Mouse (Mus musculus) embryonic stem cell, embryonic (primary cell): ENCODE data around the gene Nxph4.

Source experiments
- CTCF ChIA-PET, 4 experiments: fragments of 300-600 bp in 2 of 4; fragments of 350-600 bp in 2 of 4; sonication (Branson Sonifier 250); formaldehyde crosslinking; loops; one replicate each; lab custom pipeline; 2022; ENCODE audit warnings: inconsistent platforms in 2 of 4; lab: Charles Lee
- POLR2A ChIA-PET, 4 experiments: fragments of 300-600 bp in 2 of 4; fragments of 350-600 bp in 2 of 4; sonication (Branson Sonifier 250); formaldehyde crosslinking; loops; one replicate each; lab custom pipeline; 2022; ENCODE audit warnings: antibody characterized with exemption in 4 of 4, inconsistent platforms in 1 of 4; lab: Charles Lee

Nxph4 gene

DNA sequence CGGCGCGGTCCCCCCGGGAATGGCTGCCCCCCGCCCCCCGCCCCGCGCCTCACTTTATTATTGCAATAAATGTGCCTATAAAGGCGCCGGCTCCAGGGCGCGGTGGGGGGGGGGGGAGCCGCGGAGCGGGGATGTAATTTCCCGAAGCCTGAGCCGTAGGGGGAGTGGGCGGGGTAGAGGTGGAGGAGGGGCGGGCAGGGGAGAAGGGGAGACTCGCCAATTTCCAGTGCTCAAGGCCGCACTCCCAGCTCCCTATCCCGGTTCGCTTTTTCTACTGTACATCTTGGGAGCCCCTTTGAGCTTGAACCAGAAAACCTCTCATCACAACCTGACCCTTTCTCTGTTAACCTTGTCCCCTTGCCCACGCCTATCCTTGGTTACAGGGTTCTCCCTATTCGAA lies 3.4 kb downstream of the Nxph4 start:
- ChIA-PET POLR2A (interaction anchor here (0.6 to 21.5 kb wide), 12 partner anchors 8 to 275 kb away, joined by 3 to 470 read pairs (median 4); partner anchors contain the start of genes Shmt2 (in 3 of the 4) and Ndufa4l2 (in 1 of the 4)), CTCF (interaction anchor here in 3 of 4 experiments (0.6 to 21.9 kb wide), 7 partner anchors 17 to 513 kb away, joined by 6 to 811 read pairs (median 8); partner anchors contain the start of genes Ndufa4l2 (in 2 of the 3) and Shmt2 (in 1 of the 3))

DNA sequence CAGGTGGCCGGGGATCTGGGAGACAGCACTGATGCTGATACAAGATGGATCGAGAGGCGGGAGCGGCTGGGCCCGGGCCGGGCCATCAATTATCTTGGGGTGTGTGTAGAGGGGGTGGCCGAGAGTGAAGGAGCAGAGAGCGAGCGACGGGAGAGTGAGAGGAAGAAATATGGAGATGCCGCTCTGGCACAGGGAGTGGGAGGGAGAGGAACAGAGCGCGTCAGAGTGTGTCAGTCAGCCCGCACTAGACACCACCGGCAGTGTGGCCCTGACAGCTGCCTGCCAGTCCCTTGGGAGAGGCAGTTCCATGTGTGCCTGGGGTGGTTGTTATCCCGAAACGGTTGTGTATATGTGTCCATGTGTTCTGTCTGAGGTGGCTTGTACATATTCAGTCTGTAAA lies 6.9 kb downstream of the Nxph4 start:
- POLR2A ChIA-PET: interaction anchor here (0.6 to 21.5 kb wide), 12 partner anchors 9 to 139 kb away, joined by 3 to 470 read pairs (median 6); partner anchors contain the start of genes Ndufa4l2 (in 2 of the 4), Nemp1 (in 1 of the 4) and Shmt2 (in 1 of the 4)
- CTCF ChIA-PET: interaction anchor here (0.6 to 21.9 kb wide), 22 partner anchors 9 to 817 kb away, joined by 3 to 811 read pairs (median 4); partner anchors contain the start of genes Ndufa4l2 (in 2 of the 4), Lrp1 (in 1 of the 4) and Shmt2 (in 1 of the 4)

GRCm38 (mm10) chr10:127526681-127527080 lies 7.7 kb downstream of the Nxph4 start:
- ChIA-PET POLR2A (interaction anchor here (0.6 to 21.5 kb wide), 13 partner anchors 9 to 204 kb away, joined by 3 to 470 read pairs (median 4); partner anchors contain the start of genes Ndufa4l2 (in 2 of the 4), Nemp1 (in 1 of the 4) and Shmt2 (in 1 of the 4)), CTCF (interaction anchor here (0.6 to 21.9 kb wide), 24 partner anchors 10 to 818 kb away, joined by 3 to 811 read pairs (median 4); partner anchors contain the start of genes Ndufa4l2 (in 2 of the 4), Lrp1 (in 1 of the 4) and Shmt2 (in 1 of the 4))

- CTCF ChIA-PET: interaction anchor here (0.6 to 21.9 kb wide), 16 partner anchors 10 to 693 kb away, joined by 3 to 811 read pairs (median 6); partner anchors contain the start of genes Ndufa4l2 (in 2 of the 4), Lrp1 (in 1 of the 4) and Shmt2 (in 1 of the 4)
- POLR2A ChIA-PET: interaction anchor here in 3 of 4 experiments (0.6 to 21.5 kb wide), 9 partner anchors 11 to 203 kb away, joined by 3 to 470 read pairs (median 9); partner anchors contain the start of genes Ndufa4l2 (in 2 of the 3) and Shmt2 (in 1 of the 3)
Observed at GRCm38 (mm10) chr10:127526048-127526447, 8.3 kb downstream of the Nxph4 start.

DNA sequence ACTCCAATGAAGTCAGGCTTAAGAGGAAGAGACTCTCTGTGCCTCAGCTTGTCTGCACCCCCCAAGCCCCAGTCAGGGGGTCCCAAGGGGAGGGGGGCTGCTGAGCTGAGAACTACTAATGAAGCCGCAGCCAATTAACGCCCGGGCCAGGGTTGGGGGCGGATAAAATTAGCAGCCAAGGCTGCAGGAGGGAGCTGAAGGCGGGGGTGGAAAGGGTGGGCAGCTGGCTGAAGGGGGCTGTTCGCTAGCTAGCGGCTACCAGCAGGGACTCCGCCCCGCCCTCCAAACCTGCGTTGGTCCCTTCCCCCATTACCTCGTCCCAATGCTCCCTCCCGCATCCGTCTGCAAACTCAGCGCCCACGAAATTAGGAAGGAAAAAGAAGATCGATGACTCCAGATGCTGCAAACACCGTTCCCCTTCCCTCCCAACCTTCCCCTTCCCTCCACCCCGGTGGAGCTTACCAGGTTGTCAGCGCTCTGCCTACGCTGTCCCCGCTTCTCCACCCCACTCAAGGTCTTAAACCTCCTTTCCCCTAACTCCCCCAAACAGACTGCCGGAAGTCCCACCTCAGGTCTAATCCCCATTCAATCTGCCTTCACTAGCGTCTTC lies 9.6 kb downstream of the Nxph4 start:
- CTCF ChIA-PET: interaction anchor here (0.6 to 21.9 kb wide), 16 partner anchors 12 to 369 kb away, joined by 3 to 811 read pairs (median 4); partner anchors contain the start of genes Lrp1 (in 1 of the 4), Ndufa4l2 (in 1 of the 4) and Shmt2 (in 1 of the 4)
- POLR2A ChIA-PET: interaction anchor here (0.6 to 21.5 kb wide), 12 partner anchors 11 to 1038 kb away, joined by 3 to 470 read pairs (median 4); partner anchors contain the start of genes Lrp1 (in 2 of the 4), Ndufa4l2 (in 2 of the 4) and Shmt2 (in 1 of the 4)

DNA sequence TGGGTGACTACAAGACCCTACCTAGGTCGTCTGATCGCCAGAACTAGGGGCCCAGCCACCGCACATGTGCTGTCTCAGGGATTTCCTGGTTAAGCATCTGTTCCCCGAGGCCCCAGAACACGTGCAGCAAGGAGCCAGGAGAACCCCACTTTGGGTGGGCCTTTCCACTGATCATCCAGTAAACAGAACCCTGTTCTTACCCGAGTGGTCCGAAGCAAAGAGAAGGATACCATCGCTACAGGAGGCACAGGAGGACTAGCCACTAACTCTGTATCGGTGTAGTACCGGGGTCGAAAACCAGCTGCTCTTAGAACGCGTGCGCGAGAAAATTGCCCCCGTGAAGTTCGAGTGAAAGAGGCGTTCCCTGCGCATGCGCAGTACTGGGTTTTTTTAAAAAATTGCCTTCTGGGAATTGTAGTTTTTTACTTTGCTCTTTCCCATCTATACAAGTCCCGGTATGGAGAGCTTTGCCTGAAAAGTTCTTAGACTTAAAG lies 12.2 kb downstream of the Nxph4 start, which contains the start of gene Shmt2:
Shmt2 (minus strand) TSS at position 357 of the 494 bp plus-strand sequence.
- POLR2A ChIA-PET: interaction anchor here (0.5 to 21.5 kb wide), 33 partner anchors 7 to 240 kb away, joined by 3 to 470 read pairs (median 5); partner anchors contain the start of genes Nab2 (in 2 of the 4), Nxph4 (in 2 of the 4), Ndufa4l2 (in 1 of the 4) and Nemp1 (in 1 of the 4)
- CTCF ChIA-PET: interaction anchor here in 3 of 4 experiments (0.7 to 21.9 kb wide), 11 partner anchors 7 to 183 kb away, joined by 3 to 811 read pairs (median 5); partner anchors contain the start of genes Ndufa4l2 (in 1 of the 3), Nxph4 (in 1 of the 3) and Shmt2 (in 1 of the 3)

DNA sequence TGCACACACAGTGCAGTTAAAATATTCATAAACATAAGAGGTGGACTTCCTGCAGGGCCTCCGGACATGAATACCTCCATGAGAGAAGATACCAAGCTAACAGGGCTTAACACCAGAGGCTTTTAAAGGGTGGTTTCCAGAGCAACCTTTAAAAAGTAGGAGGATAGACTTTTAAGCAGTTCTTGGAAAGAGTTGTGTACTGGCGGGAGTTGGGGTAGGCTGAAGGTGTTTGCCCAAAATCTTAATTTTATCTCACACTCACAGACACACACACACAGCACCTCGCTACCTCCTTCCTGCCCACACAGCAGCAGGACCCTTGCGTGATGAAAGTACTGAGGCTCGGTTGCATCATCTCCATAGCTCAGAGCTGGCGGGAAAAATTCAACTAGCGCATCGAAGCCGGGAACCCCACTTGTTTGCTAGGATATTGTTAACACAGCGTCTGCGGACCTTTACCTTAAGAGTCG lies 12.7 kb downstream of the Nxph4 start:
- ChIA-PET CTCF (interaction anchor here (1.0 to 21.9 kb wide), 10 partner anchors 8 to 18 kb away, joined by 3 to 811 read pairs (median 6); partner anchors contain the start of genes Ndufa4l2 (in 1 of the 4), Nxph4 (in 1 of the 4) and Shmt2 (in 1 of the 4)), POLR2A (interaction anchor here (0.5 to 21.5 kb wide), 27 partner anchors 8 to 239 kb away, joined by 3 to 470 read pairs (median 5); partner anchors contain the start of genes Nab2 (in 2 of the 4), Nxph4 (in 2 of the 4), Ndufa4l2 (in 1 of the 4) and Nemp1 (in 1 of the 4))

- ChIA-PET POLR2A (interaction anchor here (0.6 to 21.5 kb wide), 19 partner anchors 7 to 307 kb away, joined by 3 to 470 read pairs (median 6); partner anchors contain the start of genes Lrp1 (in 2 of the 4), Nxph4 (in 2 of the 4), Nab2 (in 1 of the 4) and Ndufa4l2 (in 1 of the 4)), CTCF (interaction anchor here (0.9 to 21.9 kb wide), 9 partner anchors 8 to 19 kb away, joined by 3 to 811 read pairs (median 8); partner anchors contain the start of genes Ndufa4l2 (in 1 of the 4), Nxph4 (in 1 of the 4) and Shmt2 (in 1 of the 4))
Observed at GRCm38 (mm10) chr10:127520714-127521357, 13.5 kb downstream of the Nxph4 start.

GRCm38 (mm10) chr10:127519903-127520713 lies 14.3 kb downstream of the Nxph4 start:
- ChIA-PET CTCF (interaction anchor here (0.8 to 21.9 kb wide), 14 partner anchors 7 to 617 kb away, joined by 3 to 811 read pairs (median 4); partner anchors contain the start of genes Ndufa4l2 (in 1 of the 4), Nxph4 (in 1 of the 4) and Shmt2 (in 1 of the 4)), POLR2A (interaction anchor here in 3 of 4 experiments (0.6 to 21.5 kb wide), 18 partner anchors 6 to 306 kb away, joined by 3 to 470 read pairs (median 4); partner anchors contain the start of genes Lrp1 (in 2 of the 3), Nxph4 (in 2 of the 3), Ndufa4l2 (in 1 of the 3) and Shmt2 (in 1 of the 3))

DNA sequence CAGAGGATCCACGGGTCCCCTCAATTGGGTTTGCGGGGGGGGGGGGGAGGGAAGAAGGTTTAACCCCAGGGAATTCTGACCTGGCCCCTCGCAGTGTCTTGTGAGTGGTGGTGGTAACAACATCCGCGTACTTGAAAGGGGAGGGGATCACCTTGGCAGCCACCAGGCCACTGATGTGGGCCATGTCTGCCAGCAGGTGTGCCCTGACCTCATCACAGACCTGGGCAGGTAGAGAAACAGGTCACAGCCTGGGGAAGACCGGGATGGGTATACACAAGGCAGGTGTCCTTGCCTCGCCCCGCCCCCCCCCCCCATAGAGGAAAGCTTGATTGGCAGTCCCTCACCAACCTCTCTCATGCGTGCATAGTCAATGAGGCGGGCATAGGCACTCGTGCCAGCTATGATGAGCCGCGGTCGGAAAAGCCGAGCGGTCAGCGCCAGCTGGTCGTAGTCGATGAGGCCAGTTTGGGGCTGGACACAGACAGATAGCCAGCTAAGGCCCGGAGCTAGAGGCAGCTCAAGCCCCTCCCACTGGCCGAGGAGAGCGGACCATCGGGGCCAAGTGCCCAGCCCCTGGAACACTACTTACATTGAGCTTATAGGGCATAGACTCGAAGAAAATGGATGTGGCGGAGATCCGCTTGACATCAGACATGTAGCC lies 15.2 kb downstream of the Nxph4 start:
- ChIA-PET POLR2A (interaction anchor here in 3 of 4 experiments (0.6 to 21.5 kb wide), 19 partner anchors 5 to 232 kb away, joined by 3 to 470 read pairs (median 5); partner anchors contain the start of genes Nxph4 (in 2 of the 3), Ndufa4l2 (in 1 of the 3) and Shmt2 (in 1 of the 3)), CTCF (interaction anchor here (0.6 to 21.9 kb wide), 14 partner anchors 6 to 618 kb away, joined by 3 to 811 read pairs (median 6); partner anchors contain the start of genes Ndufa4l2 (in 1 of the 4), Nxph4 (in 1 of the 4) and Shmt2 (in 1 of the 4))

- ChIA-PET CTCF (interaction anchor here in 3 of 4 experiments (0.5 to 20.7 kb wide), 9 partner anchors 8 to 847 kb away, joined by 3 to 811 read pairs (median 5); partner anchors contain the start of genes Lrp1 (in 1 of the 3), Nxph4 (in 1 of the 3) and Shmt2 (in 1 of the 3)), POLR2A (interaction anchor here in 3 of 4 experiments (0.5 to 18.5 kb wide), 26 partner anchors 9 to 1030 kb away, joined by 3 to 470 read pairs (median 3); partner anchors contain the start of genes Lrp1 (in 1 of the 3), Nemp1 (in 1 of the 3), Nxph4 (in 1 of the 3) and Shmt2 (in 1 of the 3))
Observed at GRCm38 (mm10) chr10:127517941-127518340, 16.4 kb downstream of the Nxph4 start.

DNA sequence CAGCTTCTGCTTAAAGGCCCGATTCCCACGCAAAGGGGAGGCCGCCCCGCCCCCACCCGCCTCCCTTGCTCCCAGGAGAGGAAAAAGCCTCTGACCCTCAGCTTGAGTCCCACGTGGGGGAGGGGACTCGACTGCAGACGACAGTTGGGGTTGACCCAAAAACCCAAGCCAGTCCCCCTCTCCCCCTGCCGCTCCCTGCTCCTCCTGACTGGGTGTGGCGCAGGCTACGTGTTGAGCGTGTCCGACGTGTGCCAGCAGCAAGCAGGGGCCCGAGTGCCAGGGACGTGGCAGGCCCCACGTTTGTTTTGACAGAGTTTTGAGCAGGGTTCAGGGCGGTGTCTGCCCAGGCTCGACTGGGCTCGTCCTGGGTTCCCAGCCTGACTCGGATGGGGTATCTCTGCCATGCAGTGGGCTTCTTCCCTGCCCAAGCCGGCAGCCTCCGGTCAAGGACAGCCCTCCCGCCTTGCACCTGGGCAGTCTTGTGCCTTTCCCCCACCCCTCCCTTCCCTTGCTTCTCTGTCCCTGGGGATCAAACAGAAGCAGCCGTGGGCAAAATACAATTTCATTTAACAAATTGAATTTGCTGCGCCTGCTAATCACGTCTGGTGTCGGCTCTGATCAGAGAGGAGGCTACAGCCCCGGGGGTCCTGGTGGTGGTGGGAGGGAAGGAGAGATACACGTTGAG lies 17.6 kb downstream of the Nxph4 start:
- CTCF ChIA-PET: interaction anchor here (0.6 to 20.7 kb wide), 16 partner anchors 13 to 647 kb away, joined by 3 to 811 read pairs (median 4); partner anchors contain the start of genes Lrp1 (in 1 of the 4), Nxph4 (in 1 of the 4) and Shmt2 (in 1 of the 4)

DNA sequence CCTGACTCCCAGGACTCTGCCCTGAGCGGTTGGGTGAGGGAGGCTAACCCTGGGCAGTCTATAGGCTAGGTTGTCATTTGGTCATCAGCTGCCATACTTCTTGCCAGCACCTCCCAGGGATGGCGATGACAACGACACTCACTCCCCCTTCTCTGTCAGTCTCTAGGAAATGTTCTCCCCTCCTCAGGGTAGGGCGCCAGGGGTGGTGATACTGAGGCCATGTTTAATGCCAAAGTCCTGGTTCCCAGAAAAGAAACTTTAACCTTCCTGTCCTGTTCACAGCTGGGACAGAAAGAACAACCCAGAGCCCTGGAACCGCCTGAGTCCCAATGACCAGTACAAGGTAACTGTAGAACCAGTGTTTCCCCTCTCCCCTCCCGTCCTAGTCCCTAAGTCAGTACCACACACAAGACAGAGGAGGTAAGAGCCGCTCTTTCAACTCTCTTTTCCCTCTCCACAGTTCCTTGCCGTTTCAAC lies 18.3 kb downstream of the Nxph4 start:
- ChIA-PET CTCF (interaction anchor here (0.7 to 20.7 kb wide), 8 partner anchors 12 to 106 kb away, joined by 3 to 811 read pairs (median 4); partner anchors contain the start of genes Nxph4 (in 1 of the 4) and Shmt2 (in 1 of the 4)), POLR2A (interaction anchor here (0.5 to 18.5 kb wide), 14 partner anchors 7 to 278 kb away, joined by 3 to 470 read pairs (median 4); partner anchors contain the start of genes Nxph4 (in 1 of the 4) and Shmt2 (in 1 of the 4))

More for the DNA sequence above, 17.6 kb downstream of the Nxph4 start:
- POLR2A ChIA-PET: interaction anchor here in 3 of 4 experiments (0.7 to 18.5 kb wide), 19 partner anchors 8 to 279 kb away, joined by 3 to 470 read pairs (median 4); partner anchors contain the start of genes Nemp1 (in 1 of the 3), Nxph4 (in 1 of the 3), R3hdm2 (in 1 of the 3) and Shmt2 (in 1 of the 3)
